Mouse (Mus musculus) brain, embryonic 14.5 days (tissue): ENCODE measurements around the gene Pam.

Source experiments
- CTCF ChIP-seq: fragments of 200-500 bp; IDR thresholded peaks from 2 replicates; pipeline ENCODE4 v1.5.1; 2012; ENCODE audit warnings: inconsistent platforms, mild to moderate bottlenecking, moderate library complexity, borderline replicate concordance; ENCODE audit not compliant: insufficient read depth, insufficient read length; ENCODE audit errors: extremely low read depth
- POLR2A ChIP-seq: fragments of 200-500 bp; IDR thresholded peaks from 2 replicates; pipeline ENCODE4 v1.6.1; 2012; ENCODE audit warnings: mild to moderate bottlenecking, inconsistent platforms, borderline replicate concordance; ENCODE audit not compliant: poor library complexity, insufficient read depth, insufficient read length, severe bottlenecking; ENCODE audit errors: extremely low read depth

GRCm38 (mm10) chr1:98072045-98072444, 23.4 kb downstream of the Pam start:
- TF ChIP-seq CTCF (peak; percentile 44; the same call in 1 of the 2 replicates), POLR2A (no peak)
